Mouse (Mus musculus) MEL (cell line): ENCODE measurements at regions not wholly inside any gene's neighbourhood (a gene's known extent, or its start where the extent isn't known, plus 50 kb on each side); places are given as distances from the start of the nearest gene placed in this dataset.

Experiments used
- DNase-seq: peaks from one replicate; pipeline ENCODE4 v3.0.0; 2011; ENCODE audit warnings: low read depth, low spot score
- H3K27ac ChIP-seq: 2 replicates; pipeline ENCODE4 v1.5.1; 2012; ENCODE audit warnings: low read depth, mild to moderate bottlenecking, control low read depth, low read length, moderate library complexity; ENCODE audit not compliant: control insufficient read depth
- H3K27me3 ChIP-seq, 2 experiments: fragments of 150-350 bp in 1 of 2; sonication (generic) in 1 of 2; 2 replicates each; pipeline ENCODE4 v1.6.1; 2012; ENCODE audit warnings: low read length in 2 of 2, mild to moderate bottlenecking in 2 of 2, improper control_type of control experiment in 1 of 2, moderate library complexity in 1 of 2; ENCODE audit not compliant: insufficient read depth in 2 of 2, control insufficient read depth in 1 of 2
- H3K36me3 ChIP-seq, 2 experiments: 2 replicates each; pipeline ENCODE4 v1.6.1; 2012 to 2014; ENCODE audit warnings: low read length in 2 of 2, improper control_type of control experiment in 1 of 2, inconsistent platforms in 1 of 2, mild to moderate bottlenecking in 1 of 2; ENCODE audit not compliant: insufficient read depth in 2 of 2, control insufficient read depth in 1 of 2
- H3K4me1 ChIP-seq, 2 experiments: fragments of 150-350 bp in 1 of 2; sonication (generic) in 1 of 2; 2 replicates each; pipeline ENCODE4 v1.6.1; 2012; ENCODE audit warnings: low read length in 2 of 2, improper control_type of control experiment in 1 of 2, mild to moderate bottlenecking in 1 of 2; ENCODE audit not compliant: insufficient read depth in 2 of 2, control insufficient read depth in 1 of 2
- H3K4me3 ChIP-seq, 2 experiments: fragments of 150-350 bp in 1 of 2; sonication (generic) in 1 of 2; 2 replicates each; pipeline ENCODE4 v1.5.1; 2012; ENCODE audit warnings: low read depth in 2 of 2, low read length in 2 of 2, mild to moderate bottlenecking in 2 of 2, moderate library complexity in 2 of 2, control low read depth in 1 of 2, improper control_type of control experiment in 1 of 2; ENCODE audit not compliant: control insufficient read depth in 1 of 2, insufficient read depth in 1 of 2
- H3K79me2 ChIP-seq: 2 replicates; pipeline ENCODE4 v1.6.1; 2012; ENCODE audit warnings: mild to moderate bottlenecking, low read length, moderate library complexity; ENCODE audit not compliant: control insufficient read depth, poor library complexity, insufficient read depth
- H3K9ac ChIP-seq: 2 replicates; pipeline ENCODE4 v1.6.1; 2012; ENCODE audit warnings: low read depth, mild to moderate bottlenecking, control low read depth, low read length, moderate library complexity; ENCODE audit not compliant: control insufficient read depth, poor library complexity, severe bottlenecking
- H3K9me3 ChIP-seq: fragments of 150-350 bp; sonication (generic); replicated peaks from 2 replicates; pipeline ENCODE4 v1.6.1; 2012; ENCODE audit warnings: mild to moderate bottlenecking, low read length, improper control_type of control experiment, moderate library complexity; ENCODE audit not compliant: insufficient read depth
- BHLHE40 ChIP-seq: IDR thresholded peaks from 2 replicates; pipeline ENCODE4 v1.6.1; 2012; ENCODE audit warnings: low read depth, mild to moderate bottlenecking, inconsistent platforms, low read length, improper control_type of control experiment, borderline replicate concordance
- CHD1 ChIP-seq: IDR thresholded peaks from 2 replicates; pipeline ENCODE4 v1.6.1; 2012; ENCODE audit warnings: low read depth, mild to moderate bottlenecking, inconsistent platforms, low read length, improper control_type of control experiment
- CHD2 ChIP-seq: IDR thresholded peaks from 2 replicates; pipeline ENCODE4 v1.6.1; 2011; ENCODE audit warnings: low read length, improper control_type of control experiment
- EP300 ChIP-seq, 2 experiments: IDR thresholded peaks; 2 replicates each; pipeline ENCODE4 v1.6.1; 2011; ENCODE audit warnings: improper control_type of control experiment in 2 of 2, low read length in 2 of 2, low read depth in 1 of 2, mild to moderate bottlenecking in 1 of 2
- KAT2A ChIP-seq: conservative IDR thresholded peaks from 2 replicates; pipeline ENCODE4 v1.6.1; 2012; ENCODE audit warnings: low read depth, low read length, improper control_type of control experiment, inconsistent platforms
- MAFK ChIP-seq: IDR thresholded peaks from 2 replicates; pipeline ENCODE4 v1.6.1; 2011; ENCODE audit warnings: low read depth, mild to moderate bottlenecking, low read length, improper control_type of control experiment, borderline replicate concordance
- MAX ChIP-seq: IDR thresholded peaks from 2 replicates; pipeline ENCODE4 v1.6.1; 2011; ENCODE audit warnings: low read length, improper control_type of control experiment
- MEF2A ChIP-seq: IDR thresholded peaks from 2 replicates; pipeline ENCODE4 v1.6.1; 2014; ENCODE audit warnings: low read depth, mild to moderate bottlenecking, inconsistent platforms, low read length, improper control_type of control experiment; ENCODE audit not compliant: poor library complexity, insufficient replicate concordance, severe bottlenecking; ENCODE audit errors: extremely low read depth
- MYB ChIP-seq: IDR thresholded peaks from 2 replicates; pipeline ENCODE4 v1.6.1; 2011; ENCODE audit warnings: mild to moderate bottlenecking, low read depth, low read length, improper control_type of control experiment
- MYC ChIP-seq: IDR thresholded peaks from 2 replicates; pipeline ENCODE4 v1.6.1; 2011; ENCODE audit warnings: low read depth, mild to moderate bottlenecking, low read length, improper control_type of control experiment, moderate library complexity
- NELFE ChIP-seq: IDR thresholded peaks from 2 replicates; pipeline ENCODE4 v1.6.1; 2011; ENCODE audit warnings: low read depth, low read length, improper control_type of control experiment
- NRF1 ChIP-seq: IDR thresholded peaks from 2 replicates; pipeline ENCODE4 v1.6.1; 2014; ENCODE audit warnings: low read depth, mild to moderate bottlenecking, inconsistent platforms, low read length, improper control_type of control experiment, moderate library complexity; ENCODE audit not compliant: poor library complexity, insufficient read depth, severe bottlenecking
- RAD21 ChIP-seq: IDR thresholded peaks from 2 replicates; pipeline ENCODE4 v1.6.1; 2011; ENCODE audit warnings: mild to moderate bottlenecking, low read depth, low read length, improper control_type of control experiment
- SMC3 ChIP-seq: IDR thresholded peaks from 2 replicates; pipeline ENCODE4 v1.6.1; 2011; ENCODE audit warnings: low read depth, low read length, improper control_type of control experiment
- UBTF ChIP-seq: IDR thresholded peaks from 2 replicates; pipeline ENCODE4 v1.6.1; 2012; ENCODE audit warnings: low read depth, mild to moderate bottlenecking, inconsistent platforms, low read length, improper control_type of control experiment, moderate library complexity, borderline replicate concordance; ENCODE audit not compliant: insufficient read depth
- USF1 ChIP-seq: IDR thresholded peaks from 2 replicates; pipeline ENCODE4 v1.6.1; 2014; ENCODE audit warnings: low read depth, mild to moderate bottlenecking, inconsistent platforms, low read length, improper control_type of control experiment, moderate library complexity
- USF2 ChIP-seq, 2 experiments: IDR thresholded peaks; 2 replicates each; pipeline ENCODE4 v1.6.1; 2011 to 2012; ENCODE audit warnings: improper control_type of control experiment in 2 of 2, low read length in 2 of 2, borderline replicate concordance in 1 of 2, inconsistent platforms in 1 of 2, low read depth in 1 of 2, mild to moderate bottlenecking in 1 of 2; ENCODE audit not compliant: insufficient read depth in 1 of 2
- ZKSCAN1 ChIP-seq: IDR thresholded peaks from 2 replicates; pipeline ENCODE4 v1.6.1; 2012; ENCODE audit warnings: low read depth, mild to moderate bottlenecking, inconsistent platforms, low read length, improper control_type of control experiment, moderate library complexity

GRCm38 (mm10) chr9:82552726-82553125 lies 276.6 kb upstream of the Irak1bp1 start:
- no peaks in the 10 kb centered on the region for H3K79me2 ChIP-seq
- H3K27ac ChIP-seq: no peak overlapping the region
- H3K9me3 ChIP-seq: no peaks in the 10 kb centered on the region
- H3K4me1 ChIP-seq: no peaks in the 10 kb centered on the region
- H3K9ac ChIP-seq: no peak overlapping the region
- no peak for DNase-seq
- no peaks in the 10 kb centered on the region for H3K36me3 ChIP-seq
- H3K27me3 ChIP-seq: no peaks in the 10 kb centered on the region; a peak in 1 of 4 replicates
- no peak for TF ChIP-seq SMC3
- TF ChIP-seq MAFK: no peak
- TF ChIP-seq MYB: no peak
- TF ChIP-seq RAD21: no peak
- TF ChIP-seq CHD2: no peak
- no peak for TF ChIP-seq CHD1
- TF ChIP-seq USF1: no peak
- TF ChIP-seq NELFE: no peak
- no peak for TF ChIP-seq EP300 (IDR thresholded peaks at IDR 0.05; ENCODE audit: low read depth in 1 of 2, low read length in 2 of 2)
- TF ChIP-seq, all 39 proteins: peak for 0
- H3K4me3 ChIP-seq: no peak overlapping the region

GRCm38 (mm10) chr9:82553213-82553612 lies 276.1 kb upstream of the Irak1bp1 start:
- no peaks in the 10 kb centered on the region for H3K4me1 ChIP-seq
- no peaks in the 10 kb centered on the region for H3K36me3 ChIP-seq
- no peak overlapping the region for H3K27ac ChIP-seq
- no peaks in the 10 kb centered on the region for H3K79me2 ChIP-seq
- no peaks in the 10 kb centered on the region for H3K9me3 ChIP-seq
- H3K4me3 ChIP-seq: no peak overlapping the region
- H3K27me3 ChIP-seq: no peaks in the 10 kb centered on the region
- TF ChIP-seq USF2 (IDR thresholded peaks at IDR 0.05; ENCODE audit: borderline replicate concordance in 1 of 2, insufficient read depth in 1 of 2, low read depth in 1 of 2, low read length in 2 of 2): no peak
- TF ChIP-seq MEF2A: no peak
- no peak for TF ChIP-seq ZKSCAN1
- no peak for DNase-seq
- no peak overlapping the region for H3K9ac ChIP-seq

- no peak overlapping the region for H3K4me3 ChIP-seq
- H3K9me3 ChIP-seq: no peaks in the 10 kb centered on the region
- no peaks in the 10 kb centered on the region for H3K79me2 ChIP-seq
- H3K9ac ChIP-seq: no peak overlapping the region
- no peak for DNase-seq
- no peaks in the 10 kb centered on the region for H3K36me3 ChIP-seq
- H3K4me1 ChIP-seq: no peaks in the 10 kb centered on the region
- no peak overlapping the region for H3K27ac ChIP-seq
- H3K27me3 ChIP-seq: no peaks in the 10 kb centered on the region
- no peak for TF ChIP-seq KAT2A
- no peak for TF ChIP-seq CHD2
- no peak for TF ChIP-seq UBTF
- no peak for TF ChIP-seq MYC
- TF ChIP-seq CHD1: no peak
- TF ChIP-seq MAX: no peak
- TF ChIP-seq USF2 (IDR thresholded peaks at IDR 0.05; ENCODE audit: borderline replicate concordance in 1 of 2, insufficient read depth in 1 of 2, low read depth in 1 of 2, low read length in 2 of 2): no peak
- TF ChIP-seq USF1: no peak
- TF ChIP-seq RAD21: no peak
- no peak for TF ChIP-seq BHLHE40
- TF ChIP-seq NRF1: no peak
These were observed 266.5 kb upstream of the Irak1bp1 start for GRCm38 (mm10) chr9:82562551-82563465.
